Mouse (Mus musculus): ENCODE data around the gene Defb41. TPM values are rescaled to one million over a fixed set of nuclear protein-coding genes. Genes with fewer than 3 reads are reported as not detected.

The Defb41 gene
- polyA plus RNA-seq (2017; shearing (Covaris generic)), result not detected

GRCm38 (mm10) chr1:18265038-18265437 is at the start of gene Defb41:
Gene Defb41 (minus strand): TSS chr1:18265138.

GRCm38 (mm10) chr1:18237343-18237742 is 27.6 kb downstream of the Defb41 start, which contains the start of gene Defb18:
Gene Defb18 (minus strand): TSS chr1:18237443.

Other genes with a start within 250 kb of the Defb41 start
- gene Crisp4, start 119.2 kb downstream of the Defb41 start, polyA plus RNA-seq (2017; shearing (Covaris generic)), result not detected
- not detected for gene Defb18, start 27.7 kb downstream of the Defb41 start, polyA plus RNA-seq (2017; shearing (Covaris generic))